Mouse (Mus musculus): ENCODE measurements around the gene Krt6b.

DNA sequence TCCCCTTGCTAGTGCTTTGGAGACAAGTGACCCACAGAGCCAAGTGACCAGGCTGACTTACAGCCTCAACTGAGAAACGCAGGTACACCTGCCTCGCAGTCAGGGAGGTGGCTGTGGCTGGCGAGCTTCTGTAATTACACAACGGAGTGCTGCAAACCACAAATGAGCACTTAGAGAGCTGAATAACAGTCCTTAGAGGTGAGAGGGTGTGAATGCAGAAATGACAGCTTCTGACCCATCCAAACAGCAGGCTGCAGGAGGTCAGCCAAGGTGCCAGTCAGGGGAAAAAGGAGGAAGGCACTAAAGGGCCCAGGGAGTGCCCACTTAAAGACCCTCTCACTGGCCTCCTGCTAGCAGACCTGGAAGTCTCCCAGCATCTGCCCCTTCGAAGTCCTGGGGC is 44.6 kb upstream of the Krt6b start:
- TF ChIP-seq CTCF (IDR thresholded peaks at IDR 0.05; ENCODE audit: borderline replicate concordance, insufficient read depth, low read depth, low read length) (no peak), POLR2A (IDR thresholded peaks at IDR 0.05; ENCODE audit: borderline replicate concordance, insufficient read depth, low read length) (no peak)
